Mouse (Mus musculus) liver, embryonic 11.5 days (tissue): ENCODE measurements around the gene Pip5kl1. TPM values are rescaled to one million over a fixed set of nuclear protein-coding genes. Genes with fewer than 3 reads are reported as not detected.

ENCODE experiments used
- ATAC-seq: fragments of 200-750 bp; cut with Nextera tagmentation; replicated peaks from 2 replicates; pipeline ENCODE4 v1.8.0; 2017; ENCODE audit warnings: moderate number of reproducible peaks, mild to moderate bottlenecking, moderate TSS enrichment, moderate library complexity; ENCODE audit not compliant: low FRiP score
- DNase-seq: peaks from one replicate; pipeline ENCODE4 v3.0.0-alpha.2; 2017; ENCODE audit warnings: low spot score
- H3K27ac ChIP-seq: fragments of 300-500 bp; sonication (generic); 2 replicates; pipeline ENCODE4 v1.5.1; 2014; ENCODE audit warnings: mild to moderate bottlenecking, low read depth, low read length, control low read depth
- H3K27me3 ChIP-seq: fragments of 300-500 bp; sonication (generic); replicated peaks from 2 replicates; pipeline ENCODE4 v1.6.1; 2014; ENCODE audit warnings: low read length, mixed read lengths; ENCODE audit not compliant: control insufficient read depth, insufficient read depth
- H3K36me3 ChIP-seq: fragments of 300-500 bp; sonication (generic); 2 replicates; pipeline ENCODE4 v1.6.1; 2014; ENCODE audit warnings: mild to moderate bottlenecking, low read length, moderate library complexity, mixed read lengths; ENCODE audit not compliant: control insufficient read depth, insufficient read depth
- H3K4me1 ChIP-seq: fragments of 300-500 bp; sonication (generic); replicated peaks from 2 replicates; pipeline ENCODE4 v1.6.1; 2014; ENCODE audit warnings: low read length, mixed read lengths; ENCODE audit not compliant: control insufficient read depth, insufficient read depth
- H3K4me2 ChIP-seq: fragments of 300-500 bp; sonication (generic); 2 replicates; pipeline ENCODE4 v1.6.1; 2014; ENCODE audit warnings: mild to moderate bottlenecking, control low read depth, moderate library complexity
- H3K4me3 ChIP-seq: fragments of 300-500 bp; sonication (generic); 2 replicates; pipeline ENCODE4 v1.5.1; 2014; ENCODE audit warnings: low read depth, low read length, control low read depth
- H3K9ac ChIP-seq: fragments of 300-500 bp; sonication (generic); 2 replicates; pipeline ENCODE4 v1.6.1; 2014; ENCODE audit warnings: low read depth, low read length, control low read depth
- H3K9me3 ChIP-seq: fragments of 300-500 bp; sonication (generic); 2 replicates; pipeline ENCODE4 v1.6.1; 2016; ENCODE audit warnings: low read length, inconsistent platforms, mixed read lengths; ENCODE audit not compliant: control insufficient read depth
- WGBS: fragments of 180-500 bp; shearing (Covaris S2); extraction: QIAGEN DNeasy Blood & Tissue Kit; methylation state at CpG from one replicate; pipeline ENCODE4 v1.1.7; 2014; 5-methylcytosine and 5-hydroxymethylcytosine counted together
- polyA plus RNA-seq: library from polyadenylated mRNA; unstranded; fragments of >200 nt; fragmentation: Nextera tagmentation; extraction: Ambion mirVana; gene quantifications from 2 replicates; pipeline ENCODE4 v1.2.1, GENCODE M21; 2014

Gene Pip5kl1
- polyA plus RNA-seq, 1 experiment from 2014 or later: 0.48 TPM

DNA sequence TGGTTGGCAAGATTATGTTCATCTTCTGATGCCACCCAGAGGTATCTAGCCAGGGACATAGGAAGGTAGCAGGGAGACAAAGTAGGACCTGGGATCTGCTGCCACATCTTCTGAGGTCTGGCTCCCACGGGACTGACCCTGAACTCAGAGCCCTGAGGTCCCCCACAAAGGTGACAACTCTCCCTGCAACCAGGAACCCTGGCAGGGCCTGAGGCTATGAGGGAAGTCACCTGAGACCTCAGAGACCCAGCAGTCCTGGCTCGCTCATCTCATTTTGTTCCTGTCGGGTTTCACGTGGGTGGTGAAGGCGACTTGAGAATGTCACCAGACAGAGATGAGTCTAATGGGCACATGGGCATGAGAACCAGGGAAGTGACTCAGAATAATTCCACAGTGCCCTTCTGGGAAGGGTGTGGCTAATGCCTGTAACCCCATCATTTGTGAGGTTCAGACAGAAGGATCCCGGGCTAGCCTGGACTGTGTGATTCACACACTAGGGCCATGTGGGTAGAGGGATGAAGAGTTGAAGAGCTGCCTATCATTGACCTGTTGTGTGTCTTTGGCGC, 10.6 kb downstream of the Pip5kl1 start:
- no peak for ATAC-seq
- DNase-seq: no peak
- Histone ChIP-seq H3K27me3 (peaks cover 3% of the 10 kb centered on the region), H3K9me3 (no peaks in the 10 kb centered on the region), H3K27ac (no peak overlapping the region), H3K4me3 (no peak overlapping the region), H3K4me1 (peaks cover 19% of the 10 kb centered on the region), H3K9ac (no peak overlapping the region), H3K4me2 (no peak overlapping the region), H3K36me3 (no peaks in the 10 kb centered on the region; the same call in 1 of the 2 replicates)
- 79% methylated on average over 7 of the region's 7 CpGs for WGBS

DNA sequence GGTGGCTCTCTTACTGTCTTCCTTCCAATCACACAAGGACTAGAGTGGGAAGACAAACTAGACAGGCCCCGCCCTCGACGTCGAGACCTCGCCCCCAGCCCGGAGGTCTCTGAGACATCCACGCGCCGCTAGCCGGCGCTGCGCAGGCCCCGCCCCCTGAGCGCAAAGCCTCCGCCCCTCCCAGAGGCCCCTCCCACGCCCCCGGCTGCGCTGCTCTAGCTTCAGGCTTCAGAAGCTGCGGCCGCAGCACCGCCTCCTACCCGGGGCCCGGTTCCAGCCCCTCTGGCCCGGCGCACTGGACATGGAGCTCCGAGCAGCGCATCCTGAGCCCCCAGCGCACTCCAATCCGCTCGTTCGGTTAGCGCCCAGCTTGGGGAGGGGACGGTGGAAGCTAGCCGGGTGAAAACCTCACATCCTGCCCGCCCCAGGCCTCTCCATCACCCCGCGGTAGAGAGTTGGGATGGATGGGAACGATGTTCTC, 12.3 kb downstream of the Pip5kl1 start, which contains the start of gene St6galnac4:
St6galnac4 (plus strand) TSS at position 225 of the 481 bp plus-strand sequence.
- peak within 1 kb of the TSS; percentile 33; the same call in 1 of the 2 replicates for H3K27ac ChIP-seq
- WGBS: under 1% methylated on average over 38 of the region's 38 CpGs
- H3K9me3 ChIP-seq: no peaks in the 10 kb centered on the region
- DNase-seq (peak; percentile 95), ATAC-seq (peak; percentile 87)
- peak within 1 kb of the TSS; percentile 58 for H3K4me3 ChIP-seq
- H3K4me2 ChIP-seq: peak within 1 kb of the TSS; percentile 75
- peaks cover 19% of the 10 kb centered on the region for H3K4me1 ChIP-seq
- no peaks in the 10 kb centered on the region; the same call in 1 of the 2 replicates for H3K27me3 ChIP-seq
- peaks cover 2% of the 10 kb centered on the region; the same call in 1 of the 2 replicates for H3K36me3 ChIP-seq
- peak within 1 kb of the TSS; percentile 63 for H3K9ac ChIP-seq

DNA sequence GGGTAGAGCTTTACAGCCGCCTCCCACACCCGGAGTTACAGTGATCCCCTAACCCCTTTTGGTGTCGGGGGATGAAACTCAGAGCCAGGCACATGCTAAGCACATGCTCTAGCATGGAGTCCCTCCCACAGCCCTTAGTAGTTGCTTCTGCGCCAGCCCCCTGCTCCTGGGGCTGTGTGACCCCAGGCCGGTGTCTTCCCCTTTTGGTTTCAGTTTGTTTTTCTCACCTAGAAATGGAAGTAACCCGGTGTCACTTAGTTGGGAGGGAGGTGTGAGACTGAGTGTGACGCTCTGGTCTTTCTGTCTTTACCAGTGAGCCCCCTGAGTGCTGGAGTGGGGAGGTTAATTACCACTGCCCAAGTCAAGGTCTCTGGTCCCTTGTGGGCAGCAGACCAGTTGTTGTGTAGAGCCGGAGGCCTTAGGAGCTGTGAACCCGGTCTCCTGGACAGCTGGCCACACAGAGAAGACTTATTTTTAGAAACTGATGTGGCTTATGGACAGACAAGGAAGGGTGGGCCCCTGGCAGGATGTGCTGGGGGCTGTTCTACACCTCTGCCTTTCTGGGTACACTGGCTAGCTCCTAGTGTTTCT, 13.2 kb downstream of the Pip5kl1 start:
- H3K9ac ChIP-seq: peak overlapping the region; percentile 63
- peaks cover 19% of the 10 kb centered on the region for H3K4me1 ChIP-seq
- peaks cover 2% of the 10 kb centered on the region; the same call in 1 of the 2 replicates for H3K36me3 ChIP-seq
- H3K9me3 ChIP-seq: no peaks in the 10 kb centered on the region
- ATAC-seq: no peak; the same call in 1 of the 2 replicates
- WGBS: 10% methylated on average over 9 of the region's 9 CpGs
- peak overlapping the region; percentile 33; the same call in 1 of the 2 replicates for H3K27ac ChIP-seq
- DNase-seq: peak; percentile 50
- H3K4me3 ChIP-seq: peak overlapping the region; percentile 58
- peak overlapping the region; percentile 75 for H3K4me2 ChIP-seq
- no peaks in the 10 kb centered on the region for H3K27me3 ChIP-seq

DNA sequence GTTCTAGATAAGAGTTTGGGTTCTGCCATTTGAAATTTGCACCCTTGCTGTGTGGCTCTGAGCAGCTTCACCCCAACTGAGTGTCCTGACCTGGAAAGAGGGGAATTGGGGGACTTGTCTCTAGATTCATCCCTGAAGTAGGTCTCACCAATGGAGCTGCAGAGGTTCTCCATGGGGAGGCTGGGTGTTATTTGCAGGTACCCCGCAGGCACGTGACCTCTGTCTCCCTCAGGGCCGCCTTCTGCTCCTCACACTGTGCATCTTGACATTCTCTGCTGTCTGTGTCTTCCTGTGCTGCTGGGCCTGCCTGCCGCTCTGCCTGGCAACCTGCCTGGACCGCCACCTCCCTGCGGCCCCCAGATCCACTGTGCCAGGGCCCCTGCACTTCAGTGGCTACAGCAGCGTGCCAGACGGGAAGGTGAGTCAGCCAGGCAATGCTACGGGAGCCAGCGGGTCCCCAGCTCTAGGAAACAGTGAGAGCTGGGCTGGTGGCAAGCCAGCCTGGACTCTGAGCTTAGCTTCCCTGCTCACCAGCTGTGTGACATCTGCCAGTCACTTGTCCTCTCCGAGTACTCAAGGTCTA, 14.7 kb downstream of the Pip5kl1 start:
- Histone ChIP-seq H3K36me3 (peaks cover 9% of the 10 kb centered on the region), H3K9me3 (no peaks in the 10 kb centered on the region), H3K4me1 (peaks cover 13% of the 10 kb centered on the region), H3K27me3 (no peaks in the 10 kb centered on the region), H3K9ac (0 out of 2 replicates have a peak overlapping the region, but pooled peaks have one; percentile 6), H3K4me2 (peak overlapping the region; percentile 32), H3K27ac (no peak overlapping the region), H3K4me3 (no peak overlapping the region)
- DNase-seq (no peak), ATAC-seq (no peak)
- 79% methylated on average over 11 of the region's 11 CpGs for WGBS

DNA sequence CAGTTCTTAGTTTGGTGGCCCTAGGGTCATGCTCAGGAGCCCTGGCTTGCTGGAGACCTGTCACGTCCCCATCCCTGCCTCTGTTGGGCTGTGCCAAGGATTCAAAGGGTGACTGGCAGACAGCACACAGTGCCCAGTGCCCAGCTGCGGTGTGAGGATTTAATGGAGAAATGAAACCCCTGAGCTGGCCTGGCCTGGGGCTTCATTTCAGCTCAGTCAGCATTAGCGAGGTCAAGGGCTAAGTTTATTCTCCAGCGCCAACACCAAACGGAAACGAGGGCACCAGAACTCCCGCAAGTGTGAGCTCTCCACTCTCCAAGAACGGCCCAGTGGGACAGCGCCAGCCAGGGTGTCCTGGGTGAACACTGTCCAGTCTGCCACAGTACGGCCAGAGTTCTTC, 15.6 kb downstream of the Pip5kl1 start:
- no peaks in the 10 kb centered on the region for H3K9me3 ChIP-seq
- WGBS: 79% methylated on average over 10 of the region's 10 CpGs
- no peak for DNase-seq
- no peak overlapping the region for H3K9ac ChIP-seq
- no peaks in the 10 kb centered on the region for H3K27me3 ChIP-seq
- H3K27ac ChIP-seq: no peak overlapping the region
- no peak overlapping the region for H3K4me2 ChIP-seq
- no peak for ATAC-seq
- H3K4me1 ChIP-seq: peaks cover 13% of the 10 kb centered on the region
- H3K36me3 ChIP-seq: peaks cover 13% of the 10 kb centered on the region
- H3K4me3 ChIP-seq: no peak overlapping the region

DNA sequence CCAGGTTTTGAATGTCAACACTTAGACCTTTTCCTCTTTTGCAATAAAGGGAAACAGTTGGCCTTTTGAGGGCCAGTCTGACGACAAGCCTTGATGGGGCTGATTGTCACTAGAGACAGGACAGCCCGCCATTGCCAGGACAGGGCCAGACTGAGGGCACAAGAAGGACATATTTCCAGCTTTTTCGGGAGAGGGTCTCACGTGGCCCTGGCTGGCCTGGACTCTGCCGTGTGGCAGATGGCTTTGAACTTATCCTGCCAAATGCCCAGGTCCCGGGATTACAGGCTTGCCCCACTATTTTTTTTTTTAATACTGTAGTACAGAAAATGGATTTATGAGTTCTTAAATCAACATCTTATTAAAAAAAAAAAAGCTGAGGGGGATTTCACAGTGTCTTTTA, 16.7 kb downstream of the Pip5kl1 start:
- peaks cover 12% of the 10 kb centered on the region for H3K4me1 ChIP-seq
- no peak for DNase-seq
- H3K27me3 ChIP-seq: no peaks in the 10 kb centered on the region
- no peak overlapping the region for H3K9ac ChIP-seq
- H3K4me2 ChIP-seq: no peak overlapping the region
- no peak overlapping the region for H3K27ac ChIP-seq
- WGBS: 84% methylated on average over 6 of the region's 6 CpGs
- H3K36me3 ChIP-seq: peaks cover 21% of the 10 kb centered on the region
- no peak overlapping the region for H3K4me3 ChIP-seq
- H3K9me3 ChIP-seq: no peaks in the 10 kb centered on the region
- ATAC-seq: no peak

DNA sequence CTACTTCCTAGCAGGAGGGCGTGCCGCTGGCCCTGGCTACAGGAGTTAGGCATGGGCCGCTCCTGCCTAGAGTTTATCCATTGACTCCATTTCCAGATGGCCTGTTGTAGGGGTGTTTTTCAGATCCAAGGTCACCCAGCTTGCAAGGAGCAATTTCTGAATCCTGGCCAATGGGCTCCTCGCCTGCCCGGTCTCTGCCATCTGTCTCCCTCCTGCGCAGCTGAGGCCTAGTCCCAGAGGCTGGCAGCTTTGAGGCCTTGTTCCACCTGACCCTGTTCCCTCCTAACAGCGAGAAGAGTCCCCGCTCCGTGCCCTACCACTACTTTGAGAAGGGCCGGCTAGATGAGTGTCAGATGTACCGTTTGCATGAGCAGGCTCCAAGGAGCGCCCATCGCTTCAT, 22.1 kb downstream of the Pip5kl1 start:
- H3K36me3 ChIP-seq: peaks cover 19% of the 10 kb centered on the region
- H3K9ac ChIP-seq: no peak overlapping the region
- no peak overlapping the region for H3K27ac ChIP-seq
- peaks cover 6% of the 10 kb centered on the region for H3K4me1 ChIP-seq
- DNase-seq: no peak
- whole genome bisulfite sequencing: 93% methylated on average over 13 of the region's 13 CpGs
- no peak overlapping the region for H3K4me3 ChIP-seq
- H3K4me2 ChIP-seq: no peak overlapping the region
- H3K9me3 ChIP-seq: no peaks in the 10 kb centered on the region
- H3K27me3 ChIP-seq: no peaks in the 10 kb centered on the region
- no peak for ATAC-seq

DNA sequence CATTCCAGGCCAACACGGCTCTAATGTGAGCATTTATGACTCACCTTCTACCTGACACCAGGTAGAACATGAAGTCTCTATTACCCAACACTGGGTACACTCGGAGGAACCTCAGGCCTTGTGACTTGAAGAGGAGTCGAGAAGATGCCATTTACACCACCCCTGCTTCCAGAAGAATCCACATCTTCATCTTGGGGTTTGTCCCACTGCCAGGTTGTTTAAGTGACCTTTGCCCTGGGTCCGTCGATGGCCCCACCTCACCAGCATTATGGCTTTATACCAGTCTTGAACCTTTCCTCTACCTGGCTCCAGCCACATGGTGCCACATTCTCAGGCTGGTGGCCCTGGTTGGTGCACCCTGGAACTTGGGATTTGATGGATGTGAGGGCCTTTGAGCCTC, 22.7 kb downstream of the Pip5kl1 start:
- DNase-seq (no peak), ATAC-seq (no peak)
- Histone ChIP-seq H3K4me1 (peaks cover 11% of the 10 kb centered on the region), H3K4me3 (no peak overlapping the region), H3K9ac (no peak overlapping the region), H3K4me2 (no peak overlapping the region), H3K9me3 (no peaks in the 10 kb centered on the region), H3K27me3 (no peaks in the 10 kb centered on the region), H3K36me3 (peaks cover 19% of the 10 kb centered on the region), H3K27ac (no peak overlapping the region)
- WGBS: 77% methylated on average over 5 of the region's 5 CpGs
